Mouse (Mus musculus) retina, embryonic 14.5 days (tissue): ENCODE measurements around the gene Fdxacb1.

Source experiments
- DNase-seq: peaks from one replicate; pipeline ENCODE4 v3.0.0-alpha.2; 2015; ENCODE audit warnings: low spot score

The Fdxacb1 gene

GRCm38 (mm10) chr9:50768107-50769002 lies at the start of gene Fdxacb1:
Fdxacb1 (plus strand) TSS chr9:50768236.
- peak; percentile 98 for DNase-seq

GRCm38 (mm10) chr9:50718878-50719277 lies 49.2 kb upstream of the Fdxacb1 start:
- no peak for DNase-seq

- no peak for DNase-seq
These were observed 47.0 kb upstream of the Fdxacb1 start for GRCm38 (mm10) chr9:50721061-50721460.

GRCm38 (mm10) chr9:50722451-50722911 lies 45.6 kb upstream of the Fdxacb1 start:
- no peak for DNase-seq

GRCm38 (mm10) chr9:50723406-50723805 lies 44.6 kb upstream of the Fdxacb1 start:
- DNase-seq, result no peak

GRCm38 (mm10) chr9:50724147-50724546 lies 43.9 kb upstream of the Fdxacb1 start:
- no peak for DNase-seq

GRCm38 (mm10) chr9:50724661-50725330 lies 43.2 kb upstream of the Fdxacb1 start:
- DNase-seq, result peak; percentile 56

- no peak for DNase-seq
These were observed 42.0 kb upstream of the Fdxacb1 start for GRCm38 (mm10) chr9:50725921-50726590.

- peak; percentile 45 for DNase-seq
These were observed 40.7 kb upstream of the Fdxacb1 start for GRCm38 (mm10) chr9:50727171-50727924.

- peak; percentile 89 for DNase-seq
These were observed 39.9 kb upstream of the Fdxacb1 start for GRCm38 (mm10) chr9:50727925-50728651.

- no peak for DNase-seq
These were observed 38.4 kb upstream of the Fdxacb1 start for GRCm38 (mm10) chr9:50729600-50729999.

- peak; percentile 7 for DNase-seq
These were observed 35.5 kb upstream of the Fdxacb1 start for GRCm38 (mm10) chr9:50732560-50732959.

- DNase-seq, result peak; percentile 87
These were observed 33.0 kb upstream of the Fdxacb1 start for GRCm38 (mm10) chr9:50734989-50735388.

- peak; percentile 94 for DNase-seq
These were observed 28.8 kb upstream of the Fdxacb1 start, which contains the start of gene Dixdc1 for GRCm38 (mm10) chr9:50738914-50739870. Dixdc1 (minus strand) TSS chr9:50739517.

- no peak for DNase-seq
These were observed 26.9 kb upstream of the Fdxacb1 start for GRCm38 (mm10) chr9:50740867-50741784.

- DNase-seq, result no peak
These were observed 25.8 kb upstream of the Fdxacb1 start for GRCm38 (mm10) chr9:50742261-50742660.

GRCm38 (mm10) chr9:50742744-50743143 lies 25.3 kb upstream of the Fdxacb1 start:
- no peak for DNase-seq

GRCm38 (mm10) chr9:50745806-50746205 lies 22.2 kb upstream of the Fdxacb1 start:
- no peak for DNase-seq

- DNase-seq, result no peak
These were observed 21.8 kb upstream of the Fdxacb1 start, which contains the start of gene 2310030G06Rik for GRCm38 (mm10) chr9:50746214-50746677. 2310030G06Rik (minus strand) TSS chr9:50746536.
